Mouse (Mus musculus): ENCODE data around the gene Bbof1.

Gene Bbof1

DNA sequence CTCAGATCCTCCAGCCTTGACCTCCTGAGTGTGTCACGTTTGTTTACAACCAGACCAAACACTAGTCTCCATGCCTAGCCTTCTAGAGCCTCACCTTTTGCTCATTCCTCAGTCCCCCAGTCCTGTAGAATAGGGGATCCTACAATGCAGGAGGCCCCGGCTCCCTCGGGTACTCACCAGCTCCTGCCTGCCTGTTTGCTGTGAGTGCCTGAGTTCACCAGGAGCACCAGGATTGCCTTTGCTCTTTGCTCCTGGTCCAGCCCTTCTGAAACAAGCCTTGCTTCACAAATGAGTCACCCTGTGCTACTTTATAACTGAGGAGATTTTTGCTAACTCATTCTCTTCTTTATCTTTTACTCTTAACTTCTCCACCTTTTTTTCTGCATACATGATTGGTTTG, 8.2 kb upstream of the Bbof1 start:
- DNase-seq, result peak; percentile 71

DNA sequence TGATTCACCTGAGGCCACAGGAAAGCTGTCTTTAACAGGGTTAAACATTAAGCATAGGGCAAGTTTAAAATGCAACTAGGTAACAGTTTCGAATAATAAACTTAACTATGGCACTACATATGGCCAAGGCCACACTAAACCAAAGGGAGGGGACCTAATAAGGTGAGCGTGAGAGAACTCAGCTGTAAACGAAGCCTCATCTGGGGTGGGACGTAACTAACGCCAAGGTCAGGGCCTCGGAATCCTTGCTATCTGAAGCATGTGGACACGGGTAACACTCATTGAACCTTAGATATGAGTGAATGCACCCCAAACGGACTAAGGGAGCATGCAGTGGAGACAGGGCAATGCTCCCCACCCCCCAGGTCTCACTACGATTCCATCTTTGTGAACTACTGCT, 5.9 kb upstream of the Bbof1 start:
- peak; percentile 41 for DNase-seq

DNA sequence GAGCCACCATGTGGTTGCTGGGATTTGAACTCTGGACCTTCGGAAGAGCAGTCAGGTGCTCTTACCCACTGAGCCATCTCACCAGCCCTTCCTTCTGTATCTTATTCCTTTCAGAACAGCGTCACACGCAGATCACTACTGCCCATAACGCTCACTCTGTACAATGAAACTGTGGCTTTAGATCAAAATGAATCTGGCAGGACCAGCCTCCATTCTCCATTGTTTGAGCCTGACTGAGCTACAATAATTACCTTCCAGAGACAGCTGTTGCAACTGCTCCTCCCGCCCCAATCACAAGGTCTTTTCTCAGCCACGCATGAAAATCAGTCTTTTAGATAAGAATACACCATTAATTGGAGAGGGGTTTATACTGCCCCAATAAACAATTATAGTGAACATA, 4.3 kb upstream of the Bbof1 start:
- DNase-seq, result no peak

DNA sequence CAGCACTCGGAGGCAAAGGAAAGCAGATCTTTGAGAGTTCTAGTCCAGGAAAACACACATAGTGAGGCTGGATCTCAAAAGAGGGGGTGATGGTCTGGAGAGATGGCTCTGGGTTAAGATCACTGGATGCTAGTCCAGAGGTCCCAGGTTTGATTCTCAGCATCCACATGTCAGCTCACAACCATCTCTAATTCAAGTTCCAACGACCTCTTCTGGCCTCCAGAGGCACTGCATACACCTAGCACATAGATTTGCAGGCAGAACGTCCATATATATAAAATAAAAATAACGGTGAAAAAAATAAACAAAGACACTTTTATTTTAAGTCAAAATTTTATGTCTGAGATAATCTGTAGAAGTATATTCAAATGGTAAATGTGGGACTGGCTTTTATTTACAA, 1.6 kb upstream of the Bbof1 start:
- no peak for DNase-seq

DNA sequence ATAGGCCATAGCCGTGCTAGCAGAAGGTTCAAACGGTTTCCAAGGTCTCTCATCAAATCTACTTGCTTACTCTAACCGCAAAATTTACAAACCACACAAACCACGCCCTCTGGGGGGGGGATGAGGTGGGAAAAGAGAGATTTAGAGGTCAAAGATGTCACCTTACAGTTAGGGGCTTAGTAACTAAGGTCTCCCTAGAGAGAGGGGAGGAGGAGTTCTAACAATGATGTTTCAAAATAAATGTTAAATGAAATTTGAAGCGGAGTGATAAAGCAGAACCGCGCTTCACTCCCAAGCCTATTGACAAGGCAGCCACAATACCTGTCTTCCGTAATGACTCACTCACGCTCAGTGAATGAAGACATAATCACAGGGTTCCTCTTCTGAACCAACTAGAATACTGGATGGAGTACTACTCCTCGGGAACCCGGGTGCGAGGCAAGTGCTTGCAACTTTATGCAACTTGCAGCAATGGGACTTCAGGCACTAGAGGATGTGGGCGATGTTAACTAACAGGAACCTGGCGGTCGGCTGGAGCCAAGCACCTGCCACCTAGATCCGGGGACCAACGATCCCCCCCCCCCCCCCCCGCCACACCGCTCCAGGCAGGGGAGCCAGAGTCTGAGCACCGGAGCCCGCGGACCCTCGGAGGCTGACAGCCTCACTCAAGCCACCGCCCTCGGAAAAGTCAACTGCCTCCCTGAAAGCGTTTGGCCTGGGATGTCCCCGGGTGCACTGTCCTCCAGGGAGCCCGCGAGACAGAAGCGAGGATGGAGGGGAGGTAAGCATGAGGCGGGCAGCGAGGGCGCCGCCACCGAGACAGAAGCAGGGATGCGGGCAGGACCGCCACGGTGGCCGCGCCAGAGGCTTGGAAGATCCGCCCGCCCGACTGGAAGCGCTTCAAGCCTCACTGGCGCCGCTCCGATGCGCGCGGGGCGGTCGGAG, 725 bp upstream of the Bbof1 start:
- DNase-seq, result peak; percentile 49

DNA sequence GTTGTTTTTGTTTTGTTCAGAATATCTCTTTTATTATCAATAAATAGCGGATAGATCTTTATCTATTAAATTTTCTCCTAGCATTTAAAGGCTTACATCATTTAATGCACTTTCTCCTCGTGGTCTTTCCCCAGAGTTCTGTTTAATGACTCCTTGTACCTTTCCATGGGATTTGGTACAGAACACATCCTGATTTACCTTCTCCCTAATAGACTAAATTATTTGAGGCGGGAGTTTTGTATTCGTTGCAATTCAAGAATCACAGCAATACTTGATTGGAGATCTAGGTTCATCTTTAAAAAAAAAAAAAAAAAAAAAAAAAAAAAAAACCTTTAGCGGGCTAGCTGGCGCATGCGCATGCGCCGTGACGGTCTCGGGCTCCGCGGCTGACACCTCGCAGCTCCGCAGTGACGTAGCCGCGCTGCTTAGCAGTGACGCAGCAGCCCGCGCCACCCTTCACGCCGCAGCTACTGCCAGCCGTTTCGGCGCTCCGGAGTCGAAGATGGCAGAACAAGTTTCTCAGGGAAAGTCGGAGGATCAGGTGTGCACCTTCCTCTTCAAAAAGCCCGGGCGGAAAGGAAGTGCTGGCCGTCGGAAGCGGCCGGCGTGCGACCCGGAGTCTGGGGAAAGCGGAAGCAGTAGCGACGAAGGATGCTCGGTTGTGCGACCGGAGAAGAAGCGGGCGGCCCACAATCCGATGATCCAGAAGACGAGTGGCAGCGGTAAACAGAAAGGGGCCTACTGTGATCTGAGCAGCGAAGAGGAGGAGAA, 8.1 kb downstream of the Bbof1 start, which contains the start of gene Rnf113a2:
Gene Rnf113a2, plus strand, starts transcription at position 363 of the 771 bp plus-strand sequence.
- DNase-seq, result peak; percentile 86

DNA sequence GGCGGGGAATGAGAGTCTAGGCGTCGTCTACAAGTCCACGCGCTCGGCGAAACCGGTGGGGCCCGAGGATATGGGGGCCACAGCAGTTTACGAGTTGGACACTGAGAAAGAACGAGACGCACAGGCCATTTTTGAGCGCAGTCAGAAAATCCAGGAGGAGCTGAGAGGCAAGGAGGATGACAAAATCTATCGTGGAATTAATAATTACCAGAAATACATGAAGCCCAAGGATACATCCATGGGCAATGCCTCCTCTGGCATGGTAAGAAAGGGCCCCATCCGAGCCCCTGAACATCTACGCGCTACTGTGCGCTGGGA, 8.7 kb downstream of the Bbof1 start:
- no peak for DNase-seq

DNA sequence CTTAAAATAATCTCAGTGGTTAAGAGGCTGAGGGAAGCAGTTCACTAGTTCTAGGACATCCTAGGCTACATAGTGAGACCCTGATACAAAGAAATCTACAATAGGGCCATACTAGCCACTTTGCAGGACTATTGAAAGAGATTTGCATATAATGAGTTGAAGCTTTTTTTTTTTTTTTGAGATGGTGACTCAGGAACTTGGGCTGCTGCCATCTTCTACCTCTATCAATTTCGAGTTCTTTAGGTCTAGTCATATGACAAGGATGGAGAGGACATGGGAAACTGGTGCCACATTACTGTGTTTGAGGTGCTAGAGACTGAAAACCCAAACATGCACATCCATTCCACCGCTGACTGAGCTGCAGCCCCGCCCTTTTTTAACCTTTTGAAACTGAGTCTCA, 15.1 kb downstream of the Bbof1 start:
- DNase-seq, result no peak

DNA sequence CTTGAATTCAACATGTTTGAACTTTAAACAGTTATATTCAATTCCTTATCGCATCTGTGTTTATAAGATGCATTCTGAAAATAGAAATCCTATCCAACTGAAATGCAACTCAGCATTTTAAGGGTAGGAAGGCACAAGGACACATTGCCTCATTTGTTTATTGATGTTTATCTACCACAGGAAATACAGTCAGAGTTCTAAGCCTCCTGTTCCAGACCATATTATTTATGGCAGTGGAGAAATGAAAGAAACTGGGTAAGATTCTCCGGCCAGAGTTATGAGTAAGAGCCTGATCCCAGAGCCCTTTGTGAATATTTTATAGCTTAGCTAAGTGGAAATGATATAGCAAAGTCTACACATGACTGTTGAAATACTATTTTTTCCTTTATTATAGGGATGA, 21.0 kb downstream of the Bbof1 start:
- DNase-seq, result no peak

DNA sequence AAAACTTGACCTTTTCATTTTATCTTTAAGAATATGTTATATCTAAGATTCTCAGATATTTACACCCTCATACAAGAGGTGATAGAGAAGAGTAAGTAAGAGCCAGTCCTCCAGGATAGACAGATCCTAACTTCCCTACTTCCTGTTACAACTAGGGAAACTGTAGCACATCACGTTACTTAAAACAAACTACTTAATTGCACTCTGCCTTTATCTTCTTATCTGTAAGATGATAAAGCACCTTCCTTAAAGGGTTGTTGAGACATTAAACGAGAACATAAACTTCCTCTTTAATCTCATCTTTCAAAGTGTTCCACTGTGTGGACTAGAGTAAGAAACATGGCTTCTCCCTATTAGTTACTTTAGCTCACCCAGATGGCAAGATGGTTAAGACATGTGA, 29.8 kb downstream of the Bbof1 start:
- no peak for DNase-seq

DNA sequence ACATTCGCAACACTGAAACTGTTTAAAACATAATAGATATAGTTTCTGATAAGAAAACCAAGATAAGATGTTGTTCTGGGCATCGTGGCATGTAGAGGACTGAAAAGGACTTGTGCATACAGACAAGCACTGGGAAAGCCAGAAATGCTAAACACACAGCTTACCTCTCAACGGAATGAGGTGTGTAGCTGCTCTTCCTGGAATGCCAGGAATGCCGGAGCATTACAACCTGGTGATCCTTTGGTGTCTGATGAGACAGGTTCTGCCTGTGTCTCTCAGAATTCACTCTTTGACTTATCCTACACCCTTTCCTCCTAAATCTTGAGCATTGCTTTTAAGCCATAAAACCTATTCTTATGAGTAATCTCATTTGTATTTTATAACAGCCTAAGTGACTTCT, 33.7 kb downstream of the Bbof1 start:
- DNase-seq, result no peak

DNA sequence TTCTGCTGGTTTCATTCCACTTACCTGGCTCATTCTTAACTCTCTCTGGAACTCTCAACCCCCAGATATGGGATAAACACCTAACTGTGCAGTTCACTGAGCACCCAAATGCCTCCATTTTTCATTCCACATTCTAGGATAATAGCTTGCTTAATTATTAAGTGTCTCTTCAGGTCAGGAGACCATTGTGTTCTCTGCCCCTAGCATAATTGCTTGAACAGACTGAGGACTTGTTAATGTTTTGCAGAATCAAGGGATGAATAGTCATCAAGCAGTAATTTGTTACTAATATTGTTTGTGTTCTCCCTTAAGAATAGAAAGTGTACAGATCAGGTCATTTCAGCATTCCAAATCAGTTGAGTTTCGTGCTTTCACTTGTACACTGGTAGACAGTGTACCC, 38.5 kb downstream of the Bbof1 start:
- DNase-seq, result peak; percentile 9

DNA sequence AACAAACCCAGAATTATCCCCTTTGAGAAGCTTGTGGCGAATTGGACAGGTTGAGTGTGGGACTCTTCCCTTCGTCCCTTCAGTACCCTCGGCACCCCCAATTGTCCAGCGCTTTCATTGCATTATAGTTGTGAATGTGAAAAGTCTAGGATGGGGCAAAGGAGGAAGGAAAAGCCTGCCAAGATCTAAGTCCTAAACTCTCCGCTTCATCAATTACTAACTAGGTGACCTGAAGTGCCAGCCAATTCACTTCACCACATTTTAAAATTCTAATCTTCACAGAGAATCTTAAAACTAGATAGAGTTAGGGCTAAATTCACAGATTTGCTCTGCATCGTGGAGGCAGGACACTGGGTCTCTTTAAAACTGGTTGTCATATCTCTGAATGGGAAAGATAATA, 39.3 kb downstream of the Bbof1 start:
- DNase-seq, result peak; percentile 20

DNA sequence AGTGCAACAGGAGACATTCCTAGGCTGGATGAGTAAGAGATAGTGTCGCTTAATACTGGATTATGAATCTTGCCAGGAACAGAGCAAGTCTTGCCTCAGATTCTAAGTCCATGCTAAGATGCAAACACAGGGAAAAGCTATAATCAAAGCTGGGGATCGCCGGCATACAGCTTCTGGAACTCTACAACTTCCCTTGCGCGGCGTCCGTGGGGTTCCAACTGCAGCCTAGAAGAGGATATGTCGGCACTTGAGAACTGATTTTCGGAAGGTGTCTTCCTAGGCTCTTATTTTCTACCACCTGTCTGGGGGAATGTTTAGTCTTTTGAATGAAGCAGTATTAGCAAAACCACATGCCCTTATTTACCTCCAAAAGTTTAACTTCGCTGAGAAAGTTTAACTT, 41.0 kb downstream of the Bbof1 start:
- peak; percentile 19 for DNase-seq

DNA sequence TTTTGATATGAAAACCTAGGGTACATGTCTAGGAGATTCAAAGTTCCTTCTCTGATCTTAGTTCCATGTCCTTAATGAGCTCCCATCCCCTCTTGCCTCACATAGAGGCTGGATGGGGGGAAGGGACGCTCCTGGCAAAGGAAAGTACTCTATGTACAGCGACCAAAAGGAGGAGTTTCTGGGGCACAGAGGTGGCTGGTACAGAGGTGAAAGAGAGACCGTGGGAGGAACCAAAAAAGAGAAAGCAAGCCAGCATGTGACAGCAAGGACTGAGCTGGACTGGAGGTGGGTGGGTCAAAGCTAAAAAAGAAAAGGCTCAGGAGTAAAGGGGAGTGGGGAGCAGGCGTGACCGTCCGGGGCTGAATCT, 41.5 kb downstream of the Bbof1 start:
- DNase-seq, result peak; percentile 66

DNA sequence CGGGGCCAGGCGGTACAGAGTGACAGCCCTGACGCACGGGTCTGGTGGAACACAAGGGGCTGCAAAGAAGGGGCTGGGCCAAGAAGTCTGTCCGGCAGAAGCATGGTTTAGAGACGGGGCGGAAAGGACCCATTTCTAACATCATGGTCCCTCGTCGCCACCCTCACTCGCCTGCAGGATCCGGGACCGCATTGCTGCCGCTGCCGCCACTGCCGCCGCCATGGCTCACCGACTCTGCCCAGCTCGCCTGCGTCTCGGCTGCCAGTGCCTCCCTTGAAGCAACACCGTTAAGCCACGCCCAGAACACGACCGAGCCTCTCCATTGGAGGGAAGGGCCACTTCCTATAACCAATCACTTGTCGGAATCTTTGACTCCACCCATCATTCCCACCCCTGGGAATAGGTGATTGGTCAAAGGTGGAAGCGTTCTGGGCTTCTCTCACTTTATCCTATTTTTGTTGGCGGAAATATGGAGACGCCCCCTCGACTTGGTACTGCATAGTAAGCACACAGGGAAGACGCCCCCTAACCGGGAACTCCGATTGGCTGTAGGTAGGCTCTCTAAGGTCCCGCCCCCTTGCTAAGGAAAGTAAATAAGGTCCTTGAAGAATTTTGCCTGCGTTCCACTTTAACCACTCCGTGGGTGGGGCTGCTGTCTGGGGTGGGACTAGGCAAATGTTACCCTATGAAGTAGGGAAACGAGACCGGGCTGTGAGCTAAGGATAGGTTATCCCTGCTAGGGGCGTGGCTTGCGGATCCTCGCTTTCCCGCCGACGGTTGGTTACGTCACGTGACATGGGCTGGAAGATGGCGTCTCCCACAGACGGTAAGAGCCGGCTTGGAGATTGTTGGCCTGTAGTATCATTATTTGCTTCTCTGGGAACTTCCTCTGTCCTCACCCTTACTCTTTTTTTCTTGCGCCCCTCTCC, 42.1 kb downstream of the Bbof1 start, which contains the start of the genes Aldh6a1 and Lin52:
Gene Aldh6a1, minus strand, starts transcription at position 287 of the 929 bp plus-strand sequence.
Gene Lin52, plus strand, starts transcription at position 705 of the 929 bp plus-strand sequence.
- peak; percentile 97 for DNase-seq

DNA sequence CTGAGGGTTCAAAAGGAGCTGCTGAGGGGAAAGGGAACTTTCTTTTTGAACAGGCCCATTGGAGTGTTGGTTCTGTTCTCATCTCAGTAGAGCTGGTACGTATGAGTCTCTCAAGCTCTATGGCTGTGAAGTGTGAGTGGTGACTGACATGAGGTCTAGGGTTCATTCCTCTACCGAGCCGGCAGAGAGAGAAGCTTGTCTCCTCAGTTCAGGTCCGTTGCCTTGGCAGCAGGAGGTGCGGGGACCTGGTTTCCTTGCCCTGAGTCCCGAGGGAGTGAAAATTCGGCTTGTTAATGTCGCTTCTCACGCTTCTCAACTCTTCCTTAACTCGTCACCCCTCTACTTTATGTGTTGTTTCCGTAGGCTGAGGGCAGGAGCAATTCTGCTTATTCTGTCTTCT, 42.9 kb downstream of the Bbof1 start:
- no peak for DNase-seq

DNA sequence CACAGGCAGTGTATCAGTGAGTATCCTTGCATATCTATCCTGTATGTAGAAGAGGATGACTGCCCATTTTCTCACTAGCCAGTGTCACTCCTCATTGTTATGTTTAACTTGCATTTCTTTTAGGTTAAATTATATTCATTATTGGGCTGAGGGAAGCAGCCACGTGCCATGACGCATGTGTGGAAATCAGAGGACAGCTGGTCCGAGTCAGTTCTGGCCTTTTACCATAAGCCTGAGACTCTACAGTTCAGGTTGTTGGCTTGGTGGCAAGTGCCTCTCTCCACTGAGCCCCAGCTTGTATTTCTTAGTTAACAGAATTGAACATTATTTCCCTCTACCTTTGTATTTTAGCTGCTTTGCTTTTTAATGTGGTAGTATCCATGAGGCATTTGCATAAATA, 48.0 kb downstream of the Bbof1 start:
- DNase-seq, result no peak

DNA sequence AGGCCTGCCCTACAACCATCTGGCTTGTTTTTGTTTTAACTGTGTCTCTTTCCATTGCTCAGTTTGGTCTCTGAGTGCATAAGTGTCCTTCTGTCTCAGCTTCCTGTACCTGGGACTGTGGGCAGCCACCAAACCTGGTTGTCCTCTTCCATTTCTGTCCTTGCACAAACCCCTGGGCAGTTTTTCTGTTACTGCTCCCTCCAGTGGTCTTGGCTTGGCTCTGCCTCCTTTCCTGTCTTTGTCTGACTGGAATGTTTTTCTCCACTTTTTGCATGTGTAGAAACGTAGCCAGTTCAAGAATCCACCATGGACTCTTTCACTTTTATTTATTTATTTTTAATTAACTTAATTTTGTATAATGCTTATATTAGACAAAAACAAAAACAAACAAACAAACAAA, 51.0 kb downstream of the Bbof1 start:
- DNase-seq, result no peak

DNA sequence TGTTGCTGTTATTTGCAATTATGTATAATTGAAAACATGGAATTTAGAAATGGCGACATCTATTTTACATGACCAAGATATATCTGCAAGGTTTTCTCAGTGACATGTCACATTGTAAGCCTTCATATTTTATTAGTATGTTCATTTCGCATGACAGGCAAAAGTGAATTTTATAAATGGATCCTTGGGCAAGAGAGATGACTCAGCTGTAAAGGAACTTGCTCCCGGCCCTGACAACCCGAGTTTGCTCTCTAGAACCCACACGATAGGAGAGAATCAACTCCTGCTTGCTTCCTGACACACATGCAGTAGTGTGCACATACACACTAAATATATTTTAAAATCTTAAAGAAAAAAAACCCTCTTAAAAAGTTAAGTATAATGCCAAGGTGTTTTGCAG, 52.5 kb downstream of the Bbof1 start:
- no peak for DNase-seq

DNA sequence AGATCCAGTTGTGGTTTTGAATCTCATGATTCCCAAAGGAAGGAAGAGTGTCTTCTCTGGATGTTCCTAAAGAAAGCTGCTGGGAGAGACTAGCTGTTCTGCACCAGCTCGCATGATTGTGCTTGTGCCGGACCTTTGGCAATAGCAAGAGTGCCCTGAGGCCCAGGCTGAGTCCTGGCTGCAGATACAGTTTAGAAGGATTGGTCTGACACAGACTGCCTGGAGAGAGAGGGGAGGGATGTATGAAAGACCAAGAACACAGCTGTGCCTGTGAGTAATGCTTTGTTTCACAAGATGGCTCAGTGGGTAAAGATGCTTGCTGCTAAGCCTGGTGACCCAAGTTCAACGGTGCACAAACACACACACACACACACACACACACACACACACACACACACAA, 54.0 kb downstream of the Bbof1 start:
- no peak for DNase-seq

DNA sequence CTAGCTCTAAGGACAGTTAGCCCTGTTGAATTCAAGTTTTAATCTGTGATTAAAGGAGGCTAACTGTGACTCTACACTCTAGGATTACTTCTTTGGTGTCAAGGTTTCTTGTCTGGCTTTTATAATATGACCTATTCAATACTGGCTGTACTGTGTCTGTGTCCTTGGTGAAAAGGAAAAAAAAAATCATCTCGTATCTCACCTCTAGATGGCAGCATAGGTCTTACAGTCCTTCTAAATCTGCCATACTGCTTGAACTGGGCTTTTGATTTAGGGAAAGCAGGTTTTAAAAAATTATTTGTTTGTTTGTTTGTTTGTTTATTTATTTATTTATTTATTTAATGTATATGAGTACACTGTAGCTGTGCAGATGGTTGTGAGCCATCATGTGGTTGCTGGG, 59.8 kb downstream of the Bbof1 start:
- no peak for DNase-seq

DNA sequence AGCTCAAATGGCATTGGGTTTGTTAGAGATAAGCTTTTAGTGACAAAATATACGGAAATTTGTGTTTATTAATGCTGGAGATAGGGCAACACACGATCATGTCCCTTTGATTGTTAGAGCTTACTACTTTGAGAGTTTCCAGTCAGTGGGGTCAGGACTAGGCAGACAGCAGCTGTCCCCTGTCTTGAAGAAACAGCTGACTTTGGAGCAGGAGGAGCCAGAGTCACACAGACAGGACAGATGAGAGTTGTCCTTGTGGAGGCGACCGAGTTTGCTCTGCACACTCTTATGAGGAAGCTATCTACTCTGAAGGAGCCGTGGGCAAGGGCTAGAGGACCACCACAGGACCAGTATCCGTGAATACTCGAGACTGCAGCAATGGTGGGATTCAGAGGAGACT, 70.1 kb downstream of the Bbof1 start:
- DNase-seq, result no peak

Measured in kidney, adult 18-20 months (tissue).